Mouse (Mus musculus): Measurements from ENCODE around the gene Heg1. TPM values are rescaled to one million over a fixed set of nuclear protein-coding genes. Genes with fewer than 3 reads are reported as not detected.
A peak's percentile ranks its signal among the peaks of the same experiment; 100 is the strongest.

The Heg1 gene
- total RNA-seq, 2 experiments from 2014 or later, result 29.9 to 35.4 TPM

DNA sequence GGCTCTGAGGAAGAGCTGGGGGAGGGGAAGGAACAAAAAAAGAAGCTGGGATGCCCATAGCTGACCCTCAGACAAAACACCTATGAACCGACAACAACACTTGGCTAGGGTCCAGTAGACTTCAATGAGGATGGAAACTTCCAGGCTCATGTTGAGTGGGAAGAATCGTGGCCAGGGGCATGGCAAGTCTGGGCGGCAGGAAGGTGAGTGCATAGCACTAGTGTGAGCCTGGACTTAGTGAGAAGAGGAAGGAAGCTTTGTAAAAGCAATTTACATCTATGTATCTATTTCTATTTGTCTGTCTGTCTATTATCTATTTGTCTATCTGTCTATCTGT, 8.4 kb upstream of the Heg1 start:
- intact Hi-C loops (cut with DNase I), result no loop called here
- DNase-seq (ENCODE audit: low spot score in 2 of 2), result no peak

DNA sequence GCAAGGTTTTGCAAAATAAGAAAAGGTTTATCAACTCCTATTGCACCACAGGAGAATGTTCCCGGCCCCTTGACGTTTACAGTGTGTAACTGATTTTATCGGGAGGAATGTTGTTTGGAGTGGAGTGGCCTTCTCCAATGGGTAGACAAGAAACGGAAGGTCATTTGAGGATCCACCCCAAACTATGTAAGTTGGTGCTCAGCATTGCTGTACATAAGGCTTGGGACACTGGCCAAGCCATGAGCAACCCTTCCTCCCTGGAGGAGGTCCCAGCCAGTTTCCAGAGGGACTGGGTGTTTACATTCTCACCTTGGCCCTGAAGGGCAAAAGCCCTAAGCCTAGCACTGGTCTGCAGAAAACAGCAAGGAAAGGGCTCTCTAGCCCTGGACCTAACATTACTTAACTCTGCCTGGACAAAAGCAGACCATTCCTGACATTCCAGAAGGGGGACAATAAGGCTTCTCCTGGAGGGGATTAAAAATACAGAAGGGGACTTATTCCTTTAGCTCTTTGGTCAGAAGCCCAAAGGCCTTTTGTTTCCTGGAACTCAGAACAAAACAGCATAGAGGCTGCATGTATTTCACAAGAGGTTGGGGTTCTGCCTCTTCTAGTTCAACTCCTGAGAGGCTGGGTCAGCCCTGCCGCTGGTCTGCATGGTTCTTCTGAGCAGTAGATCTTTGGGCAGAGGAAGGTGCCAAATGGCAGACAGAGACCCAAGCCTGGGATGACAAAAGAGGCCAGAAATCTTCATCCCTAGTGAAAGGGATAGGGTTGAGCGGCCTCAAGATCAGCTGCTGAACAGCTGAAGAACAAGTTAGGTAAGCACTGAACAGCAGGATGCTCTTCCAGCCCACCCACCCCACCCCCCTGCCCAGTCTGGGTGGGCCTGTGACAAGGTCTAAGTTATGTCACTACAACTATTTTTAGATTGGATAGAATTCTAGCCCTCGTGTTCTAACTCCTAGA, 7.5 kb upstream of the Heg1 start:
- DNase-seq (ENCODE audit: low spot score in 2 of 2), result no peak
- intact Hi-C loops (cut with DNase I), result no loop called here

DNA sequence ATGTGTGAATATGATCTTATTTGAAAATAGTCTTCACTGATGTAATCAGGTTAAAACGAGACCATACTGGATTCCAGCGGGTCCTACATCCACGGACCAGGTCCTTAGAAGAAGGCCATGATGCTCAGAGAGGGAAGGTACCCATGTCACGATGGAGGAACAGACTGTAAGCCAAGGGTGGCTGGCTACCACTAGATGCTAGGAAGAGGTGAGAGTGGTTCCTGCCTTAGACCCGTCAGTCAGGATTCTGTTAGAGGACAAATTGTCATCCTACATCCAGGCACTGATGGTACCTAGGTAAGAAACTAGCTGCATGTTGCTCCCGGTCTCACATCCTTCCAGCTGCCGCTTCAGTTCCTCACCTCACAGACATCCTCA, 6.9 kb upstream of the Heg1 start:
- DNase-seq (ENCODE audit: low spot score in 2 of 2), result no peak
- intact Hi-C loops (cut with DNase I), result no loop called here

DNA sequence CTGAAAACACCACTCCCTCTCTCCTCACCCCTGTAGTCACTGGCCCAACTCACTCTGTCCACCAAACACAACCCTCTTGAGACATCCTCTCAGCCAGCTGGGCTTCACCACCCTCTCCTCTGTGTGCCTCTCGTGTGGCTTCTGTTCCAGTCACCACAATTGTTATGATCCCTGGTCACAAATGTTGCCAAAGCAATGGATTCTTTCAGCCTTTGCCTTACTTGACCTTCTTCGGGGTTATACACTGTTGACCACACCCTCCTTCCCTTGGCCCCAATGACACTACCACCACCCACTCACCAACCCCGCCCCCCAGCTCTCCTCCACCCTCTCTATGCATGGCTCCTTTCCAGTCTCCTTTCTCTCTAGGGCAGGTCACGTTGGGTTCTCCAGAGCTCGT, 6.3 kb upstream of the Heg1 start:
- intact Hi-C loops (cut with DNase I), result no loop called here
- no peak for DNase-seq (ENCODE audit: low spot score in 2 of 2)

DNA sequence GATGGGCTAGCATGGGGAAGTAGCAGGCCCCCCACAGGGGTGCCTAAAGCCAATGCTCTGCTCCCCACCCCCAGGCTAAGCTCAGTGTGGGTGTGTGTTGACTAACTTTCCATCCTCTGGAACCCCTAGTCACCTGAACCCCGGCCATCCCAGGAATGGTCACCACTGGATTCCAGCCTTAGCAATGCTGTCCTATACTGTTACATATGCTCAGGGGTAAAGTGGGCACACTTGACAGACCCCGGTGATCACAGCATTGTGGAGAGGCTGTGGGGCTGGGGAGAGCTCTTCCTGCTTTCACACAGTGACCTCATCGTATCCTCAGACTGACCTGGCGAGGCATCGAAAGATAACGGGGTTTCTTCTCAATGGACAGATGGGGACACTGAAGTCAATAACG, 3.9 kb upstream of the Heg1 start:
- intact Hi-C loops (cut with DNase I), result no loop called here
- DNase-seq (ENCODE audit: low spot score in 2 of 2), result no peak

DNA sequence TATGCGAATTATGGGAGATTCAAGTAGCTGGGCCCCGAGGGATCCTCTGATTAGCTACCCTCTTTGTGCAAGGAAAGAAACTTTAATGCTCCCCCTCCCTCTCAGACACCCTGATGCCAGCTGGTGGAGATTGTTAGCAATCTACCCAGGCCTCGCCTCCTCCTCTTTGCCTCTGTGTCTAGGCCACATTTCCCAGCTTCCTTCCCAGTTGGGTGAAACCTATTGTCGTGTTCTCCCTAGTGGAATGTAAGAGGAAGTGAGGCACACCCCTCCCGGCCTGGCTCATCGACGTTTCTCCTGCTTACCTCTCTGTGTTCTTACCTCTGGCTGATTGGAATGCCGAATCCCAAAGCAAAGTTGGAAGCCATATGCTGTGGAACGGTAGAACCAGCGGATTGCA, 3.4 kb upstream of the Heg1 start:
- intact Hi-C loops (cut with DNase I), result no loop called here
- DNase-seq (ENCODE audit: low spot score in 2 of 2), result no peak

DNA sequence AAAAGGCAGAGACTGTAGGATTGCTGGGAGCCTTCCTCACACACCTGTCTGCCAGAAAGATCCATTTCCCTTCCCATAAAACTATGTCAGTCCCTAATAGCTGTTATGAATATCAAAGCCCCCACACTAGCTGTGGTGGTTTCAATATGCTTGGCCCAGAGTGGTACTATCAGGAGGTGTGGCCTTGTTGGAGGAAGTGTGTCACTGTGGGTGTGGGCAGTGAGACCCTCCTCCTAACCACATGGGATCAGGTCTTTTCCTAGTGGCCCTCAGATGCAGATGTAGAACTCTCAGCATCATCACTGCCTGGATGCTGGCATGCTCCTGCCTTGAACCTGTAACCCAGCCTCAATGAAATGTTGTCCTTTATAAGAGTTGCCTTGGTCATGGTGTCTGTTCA, 2.5 kb upstream of the Heg1 start:
- intact Hi-C loops (cut with DNase I), result no loop called here
- DNase-seq (ENCODE audit: low spot score in 2 of 2), result no peak

DNA sequence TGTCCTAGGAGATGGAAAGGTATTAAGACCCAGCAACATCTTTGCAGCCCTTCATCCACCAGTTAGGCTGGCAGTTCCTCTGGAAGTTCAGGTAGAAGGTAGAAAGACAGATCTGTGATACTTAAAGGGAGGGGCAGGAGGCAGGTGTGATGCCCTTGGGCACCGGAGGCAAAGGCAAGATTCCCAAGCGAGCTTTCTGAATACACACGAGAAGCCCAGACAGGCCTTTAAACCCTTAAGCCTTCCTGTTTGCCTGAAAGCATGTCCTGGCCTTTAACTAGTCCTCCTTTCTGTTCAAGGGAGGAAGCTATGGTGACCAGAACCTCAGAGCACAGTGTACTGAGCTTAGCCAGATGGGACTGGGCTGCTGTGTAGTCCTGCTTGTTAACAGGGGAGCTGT, 1.5 kb upstream of the Heg1 start:
- no peak for DNase-seq (ENCODE audit: low spot score in 2 of 2)
- intact Hi-C loops (cut with DNase I), result no loop called here

DNA sequence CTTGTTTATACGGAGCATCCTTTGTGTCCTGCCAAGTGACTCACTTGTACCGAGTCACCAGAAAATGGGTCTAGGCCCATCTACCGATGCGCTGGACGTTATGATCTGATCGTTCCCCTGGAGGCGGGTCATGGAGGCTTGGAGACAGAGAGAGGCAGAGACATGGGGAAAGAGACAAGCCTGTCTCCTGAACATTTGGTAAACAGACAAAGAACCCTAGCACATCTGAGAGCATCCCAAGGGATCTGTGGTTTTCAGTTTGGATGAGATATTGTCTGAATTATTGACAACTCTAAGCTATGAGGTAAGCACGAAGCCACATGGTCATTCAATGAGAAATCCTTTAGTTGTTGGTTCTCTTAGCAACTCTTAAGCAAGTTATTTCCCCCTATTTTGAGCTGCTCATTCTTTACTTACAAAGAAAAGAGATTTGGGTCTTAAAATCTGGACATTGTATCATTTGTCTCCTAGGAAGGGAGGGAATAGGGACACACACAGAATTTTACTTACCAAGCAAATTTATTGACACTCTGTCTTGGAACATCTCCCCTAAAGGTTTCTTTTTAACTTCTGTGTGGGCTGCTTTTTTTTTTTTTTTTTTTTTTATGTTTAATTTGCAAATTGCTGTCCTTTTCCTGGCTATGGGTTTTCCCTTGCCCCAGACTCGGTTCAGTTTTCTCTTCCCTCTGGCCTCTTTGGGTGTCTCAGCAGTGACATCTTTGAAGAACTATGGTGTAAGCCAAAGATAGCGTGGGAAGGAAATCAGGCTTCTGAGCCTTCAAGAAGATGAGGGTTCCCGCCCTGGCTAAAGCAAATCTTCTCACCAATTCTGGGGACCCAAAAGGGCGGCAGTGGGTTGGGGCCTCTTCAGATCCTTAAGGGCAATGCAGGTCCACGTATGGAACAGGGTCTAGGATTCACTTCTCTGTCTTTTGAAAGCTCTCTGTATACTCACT, 686 bp upstream of the Heg1 start:
- no peak for DNase-seq (ENCODE audit: low spot score in 2 of 2)
- intact Hi-C loops (cut with DNase I), result loop anchor here (2.0 kb wide), 1 partner anchor 55 kb away; no protein-coding TSS in a partner anchor

DNA sequence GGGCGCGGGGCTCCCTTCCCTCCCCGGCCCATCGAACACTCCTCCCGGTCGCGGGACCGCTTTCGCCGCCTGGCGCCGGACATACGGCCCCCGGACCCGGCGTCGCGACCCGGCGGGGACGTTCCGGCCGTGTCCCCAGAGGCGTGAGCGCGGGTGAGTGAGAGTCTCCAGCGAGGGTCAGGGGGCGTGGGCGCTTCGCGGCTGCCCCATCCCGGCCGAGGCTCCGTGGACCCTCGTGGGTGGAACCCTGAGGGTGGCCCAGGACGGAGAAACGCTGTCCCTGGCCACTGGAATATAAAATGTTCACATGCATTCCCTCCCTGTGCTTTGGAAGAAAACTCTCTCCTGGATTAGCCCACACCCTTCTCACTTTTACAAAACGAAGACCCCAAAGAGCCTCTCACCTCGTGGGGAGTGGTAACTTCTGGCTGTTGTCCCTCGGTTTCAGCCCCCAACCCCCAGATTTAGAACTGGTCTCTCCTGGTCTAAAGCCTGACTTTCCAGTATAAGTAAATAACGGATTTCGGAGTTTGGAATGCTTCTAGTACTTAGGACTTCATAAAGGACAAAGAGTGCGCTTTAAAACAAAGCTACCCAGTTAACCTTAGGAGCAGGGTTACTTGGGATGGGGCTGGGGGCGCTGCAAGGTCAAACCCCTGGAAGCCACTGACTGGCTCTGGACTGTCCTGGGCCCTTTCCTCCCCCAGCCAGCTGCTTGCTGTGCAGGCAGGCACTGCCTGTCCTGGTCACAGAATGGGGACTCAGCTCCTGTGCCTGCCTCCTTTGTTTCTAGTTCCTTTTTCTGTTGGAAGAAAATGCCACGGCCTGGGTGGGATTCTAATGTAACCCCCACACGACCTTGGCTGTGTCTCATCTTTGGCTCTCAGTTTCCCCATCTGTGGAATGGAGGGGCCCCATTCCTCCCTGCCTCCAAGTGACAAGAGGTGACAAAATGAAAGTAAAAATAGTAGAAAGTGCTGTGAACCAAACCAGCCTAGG, 832 bp downstream of the Heg1 start:
- no peak for DNase-seq (ENCODE audit: low spot score in 2 of 2)
- intact Hi-C loops (cut with DNase I), result loop anchor here (2.0 kb wide), 1 partner anchor 54 kb away; no protein-coding TSS in a partner anchor

DNA sequence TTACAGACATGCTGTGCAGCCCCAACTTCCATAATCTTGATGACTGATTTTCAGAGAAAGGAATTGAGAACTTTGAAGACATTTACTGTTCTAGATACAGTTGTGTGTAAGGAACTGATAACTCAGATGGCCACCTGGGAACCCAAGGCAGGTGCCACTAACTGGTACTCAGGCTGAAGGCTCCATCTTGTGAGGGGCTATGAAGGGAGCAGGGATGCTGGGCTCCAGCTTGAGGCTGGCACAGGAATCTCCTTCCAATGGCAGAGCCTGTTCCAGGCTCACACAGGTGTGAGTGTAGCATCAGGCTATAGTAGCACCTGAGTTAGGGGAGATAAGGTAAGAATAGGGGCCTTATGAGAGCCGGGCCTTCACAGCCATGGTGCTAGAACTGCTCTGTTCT, 1.9 kb downstream of the Heg1 start:
- no peak for DNase-seq (ENCODE audit: low spot score in 2 of 2)
- intact Hi-C loops (cut with DNase I), result no loop called here

DNA sequence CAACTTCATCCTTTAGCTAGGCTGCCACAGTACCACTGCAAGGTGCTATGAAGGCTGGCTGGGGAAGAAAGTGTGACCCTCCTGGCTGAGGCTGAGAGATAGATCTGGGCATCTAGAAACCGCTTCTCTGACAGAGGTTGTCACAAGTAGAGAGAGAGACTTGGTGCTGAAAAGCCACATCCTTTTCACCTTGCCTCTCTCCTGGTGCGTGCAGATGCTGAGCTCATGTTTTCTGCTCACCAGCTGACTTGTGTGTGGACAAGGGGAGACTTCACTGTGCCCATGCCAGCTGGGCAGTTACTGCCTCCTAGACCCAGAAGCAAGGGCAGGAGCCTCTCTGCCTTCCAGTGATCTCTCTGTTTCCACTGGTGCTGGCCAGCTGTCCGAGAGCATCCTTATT, 3.6 kb downstream of the Heg1 start:
- intact Hi-C loops (cut with DNase I), result no loop called here
- no peak for DNase-seq (ENCODE audit: low spot score in 2 of 2)

DNA sequence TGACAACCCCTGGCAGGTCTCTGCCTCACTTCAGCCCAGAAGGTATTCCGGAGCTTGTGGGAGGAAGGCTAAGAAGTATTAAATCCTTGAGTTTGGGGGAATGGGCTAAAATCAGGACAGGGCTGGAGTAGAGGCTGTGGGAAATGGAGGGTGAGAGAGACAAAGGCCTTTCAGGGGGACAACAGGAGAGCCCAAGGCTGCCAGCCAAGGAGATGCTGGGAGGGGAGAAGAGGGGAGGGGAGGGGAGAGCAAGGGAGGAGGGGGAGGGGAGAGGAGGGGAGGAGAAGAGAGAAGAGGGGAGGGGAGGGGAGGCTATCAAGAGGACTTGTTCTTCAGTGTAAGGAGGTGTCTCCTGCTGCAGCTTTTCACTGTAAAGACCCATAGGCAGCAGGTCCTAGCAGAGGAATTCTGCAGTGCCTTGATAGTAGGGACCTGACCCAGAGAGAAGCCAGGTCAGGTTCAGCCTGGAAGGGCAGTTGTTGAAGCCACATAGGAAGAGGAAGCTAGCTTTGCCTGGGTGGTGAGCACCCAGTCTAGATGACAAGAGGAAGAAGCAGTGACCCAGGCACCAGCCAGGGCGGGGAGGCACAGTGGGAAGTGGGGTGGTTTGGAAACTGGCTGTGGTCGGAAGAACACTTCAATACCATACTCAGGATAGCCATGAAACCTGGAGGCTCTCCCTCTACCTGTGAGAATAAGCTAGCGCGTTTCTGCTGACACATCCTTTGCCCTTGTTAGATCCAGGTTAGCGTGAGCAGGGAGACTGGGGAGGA, 7.0 kb downstream of the Heg1 start:
- no peak for DNase-seq (ENCODE audit: low spot score in 2 of 2)
- intact Hi-C loops (cut with DNase I), result no loop called here

DNA sequence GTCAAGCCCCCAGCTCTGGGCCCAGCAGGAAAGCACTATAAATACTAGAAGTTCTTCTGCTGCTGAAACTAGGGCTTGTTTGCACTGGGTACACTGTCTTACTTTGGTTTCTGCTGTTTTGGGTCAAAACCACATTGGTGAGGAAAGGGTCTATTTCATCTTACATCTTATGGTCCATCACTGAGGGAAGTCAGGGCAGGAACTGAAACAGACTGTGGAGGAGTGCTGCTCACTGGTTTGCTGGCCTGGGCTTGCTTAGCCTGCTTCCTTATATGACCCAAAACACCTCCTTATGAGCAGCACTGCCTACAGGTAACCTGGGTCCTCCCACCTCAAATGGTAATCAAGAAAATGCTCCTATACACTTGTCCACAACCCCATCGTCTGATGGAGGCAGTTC, 9.4 kb downstream of the Heg1 start:
- intact Hi-C loops (cut with DNase I), result no loop called here

DNA sequence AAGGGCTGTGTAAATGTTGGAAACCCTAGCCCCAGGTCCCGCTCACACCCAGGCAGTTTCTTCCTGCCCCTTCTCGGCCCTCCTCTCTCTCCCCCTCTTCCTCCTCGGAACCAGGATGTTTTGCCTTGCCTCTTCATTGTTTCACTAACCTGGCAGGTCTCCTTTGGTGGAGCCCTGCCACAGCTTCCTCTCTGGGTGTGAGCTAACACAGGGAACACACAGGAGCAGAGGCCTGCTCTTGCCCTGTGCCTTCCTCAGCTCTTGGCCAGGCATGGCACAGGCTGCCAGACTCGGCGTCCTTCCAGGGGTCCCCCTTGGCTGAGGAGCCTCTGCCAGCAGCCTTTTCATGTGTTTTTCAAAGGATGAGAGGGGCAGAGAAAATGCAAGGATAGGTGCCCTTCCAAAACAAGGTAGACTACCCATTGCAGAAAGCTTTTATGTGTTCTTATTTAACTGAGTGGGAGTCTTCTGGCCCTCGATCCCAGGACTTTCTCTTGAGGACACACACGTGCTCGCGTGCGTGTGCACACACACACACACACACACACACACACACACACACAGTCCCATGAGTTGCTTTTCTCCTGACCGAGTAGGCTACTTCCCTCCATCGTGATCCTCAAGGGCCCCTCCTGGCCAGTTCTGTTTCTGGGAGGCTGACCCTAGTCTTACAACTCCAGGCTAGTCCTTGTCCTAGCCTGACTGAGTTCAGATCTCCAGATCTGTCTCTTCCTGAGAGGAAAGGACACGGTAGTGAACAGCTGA, 12.8 kb downstream of the Heg1 start:
- intact Hi-C loops (cut with DNase I), result no loop called here
- no peak for DNase-seq (ENCODE audit: low spot score in 2 of 2)

More for the DNA sequence above, 9.4 kb downstream of the Heg1 start:
- no peak for DNase-seq (ENCODE audit: low spot score in 2 of 2)

DNA sequence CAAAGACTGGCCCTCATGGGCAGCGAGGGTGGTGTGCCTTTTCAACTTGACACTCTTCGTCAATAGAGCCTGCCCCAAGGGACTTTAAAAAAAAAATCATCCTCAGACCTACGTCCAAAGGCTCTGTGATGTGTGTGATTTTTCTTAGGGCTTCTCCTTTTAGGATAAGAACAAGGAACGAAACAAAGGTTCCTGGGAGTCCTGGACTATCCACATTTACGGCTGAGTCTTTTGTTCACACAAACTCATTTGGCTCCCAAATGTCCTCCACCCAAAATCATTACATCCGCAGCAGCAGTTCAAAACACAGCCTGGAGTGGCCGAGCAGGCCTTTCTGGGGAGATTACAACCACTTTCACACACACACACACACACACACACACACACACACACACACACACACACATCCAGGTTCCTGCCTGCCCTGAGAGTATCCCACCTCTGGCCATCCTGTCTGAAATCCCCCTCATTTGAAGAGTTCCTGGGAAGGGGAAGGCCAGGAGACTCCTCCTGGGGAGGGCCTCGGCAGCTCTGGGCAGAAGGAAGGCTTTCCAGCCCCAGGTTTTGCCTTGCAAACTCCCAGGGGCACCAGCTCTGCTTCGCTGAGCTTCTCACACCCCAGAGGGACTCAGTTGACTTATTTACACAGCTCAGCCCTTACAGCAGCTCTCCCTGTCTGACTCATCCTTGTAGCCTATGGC, 13.6 kb downstream of the Heg1 start:
- peak in 1 of 2 experiments; percentile 43 for DNase-seq (ENCODE audit: low spot score in 2 of 2)
- intact Hi-C loops (cut with DNase I), result no loop called here

DNA sequence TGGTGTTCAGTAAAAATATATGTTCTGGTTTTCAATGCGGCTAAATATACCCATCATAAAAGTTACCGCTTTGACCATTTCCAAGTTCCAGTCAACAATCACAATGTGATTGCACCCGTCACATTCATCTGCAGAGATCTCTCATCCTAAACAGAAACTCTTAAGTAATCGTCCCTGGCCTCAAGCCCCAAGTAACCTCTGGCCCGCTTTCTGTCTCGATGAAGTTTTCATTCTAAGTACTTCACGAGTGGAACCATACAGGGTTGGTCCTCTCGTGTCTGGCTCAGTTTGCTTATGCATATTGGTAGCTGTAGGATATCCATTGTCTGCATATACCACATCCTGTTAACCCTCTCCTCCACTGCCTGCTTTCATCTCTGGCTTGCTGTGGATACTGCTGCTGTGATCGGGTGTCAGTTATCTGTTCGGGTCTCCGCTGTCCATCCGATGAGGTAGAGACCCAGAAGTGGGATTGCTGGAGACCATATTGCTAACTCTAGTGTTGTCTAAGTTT, 14.2 kb downstream of the Heg1 start:
- intact Hi-C loops (cut with DNase I), result no loop called here
- no peak for DNase-seq (ENCODE audit: low spot score in 2 of 2)
